Mouse (Mus musculus) central nervous system, embryonic 11.5 days (tissue): Measurements from ENCODE around the gene Pramef17. TPM values are rescaled to one million over a fixed set of nuclear protein-coding genes. Genes with fewer than 3 reads are reported as not detected.

Source experiments
- polyA plus RNA-seq: library from polyadenylated mRNA; depleted of rRNA; stranded (reverse); fragments of >200 nt; gene quantifications from 2 replicates; pipeline ENCODE4 v1.2.3, GENCODE M21; 2012; rRNA removed

Gene Pramef17
- not detected in 2 replicates for polyA plus RNA-seq

GRCm38 (mm10) chr4:143994269-143994668 is at the start of gene Pramef17:
TSS of gene Pramef17 (minus strand) at chr4:143994369.

GRCm38 (mm10) chr4:143966850-143967249 is 27.3 kb downstream of the Pramef17 start, which contains the start of gene Gm13101:
TSS of gene Gm13101 (minus strand) at chr4:143966950.

DNA sequence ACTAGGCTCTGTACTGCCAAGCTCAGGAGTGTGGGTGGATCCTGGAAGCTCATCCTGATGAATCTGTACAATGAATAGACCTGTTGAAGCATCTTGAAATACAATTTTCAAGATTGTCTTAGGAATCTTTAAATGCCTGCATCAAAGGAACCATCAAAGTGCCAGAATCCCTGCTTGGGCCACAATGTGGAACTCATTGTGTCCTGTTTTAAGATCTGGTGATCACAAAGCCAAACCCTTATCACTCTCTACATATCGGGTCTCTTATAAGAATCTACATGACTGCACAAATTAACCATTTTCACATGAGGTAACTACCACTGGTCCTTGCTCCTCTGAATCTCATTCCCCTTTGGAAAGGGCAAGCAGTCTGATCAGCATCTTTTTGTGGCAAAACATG is 43.3 kb downstream of the Pramef17 start, which contains the start of gene Pramef25:
Pramef25 (minus strand) TSS at position 101 of the 400 bp plus-strand sequence.

Other genes starting within 250 kb of the Pramef17 start
- gene Gm13023, start 205.0 kb downstream of the Pramef17 start, polyA plus RNA-seq: not detected in 2 replicates
- not detected in 2 replicates for gene Gm13084, start 178.3 kb downstream of the Pramef17 start, polyA plus RNA-seq
- not detected in 2 replicates for gene Gm13103, start 147.9 kb downstream of the Pramef17 start, polyA plus RNA-seq
- not detected in 2 replicates for gene Pramef6, start 94.0 kb downstream of the Pramef17 start, polyA plus RNA-seq
- not detected in 2 replicates for gene Pramef25, start 43.4 kb downstream of the Pramef17 start, polyA plus RNA-seq
- gene Gm13101, start 27.4 kb downstream of the Pramef17 start, polyA plus RNA-seq: not detected in 2 replicates
- not detected in 2 replicates for gene Pramel4, start 64.8 kb upstream of the Pramef17 start, polyA plus RNA-seq
- not detected in 2 replicates for gene Gm13102, start 112.1 kb upstream of the Pramef17 start, polyA plus RNA-seq
- gene Oog3, start 168.3 kb upstream of the Pramef17 start, polyA plus RNA-seq: not detected in 2 replicates
- not detected in 2 replicates for gene Oog2, start 196.3 kb upstream of the Pramef17 start, polyA plus RNA-seq
- gene C87977, start 218.9 kb upstream of the Pramef17 start, polyA plus RNA-seq: not detected in 2 replicates